Comparison of ENCODE assay signal across 7 mouse cellular contexts in genomic region chr12:69583270-69583629, GRCm38 (mm10). TPM values are rescaled to one million over a fixed set of nuclear protein-coding genes. Genes with fewer than 3 reads are reported as not detected.
DNase-seq lines count a peak whose midpoint lies in the region; ATAC-seq and TF ChIP-seq lines count a peak whose summit lies in the region.

No protein-coding gene starts in this region.

- ATAC-seq in lung, postnatal 0 days, result no peak
- ATAC-seq in limb, embryonic 12.5 days (ENCODE audit: insufficient number of reproducible peaks, insufficient read depth, low FRiP score, low TSS enrichment, low read depth), result peak; percentile 23; the same call in 1 of the 2 replicates
- ATAC-seq in stomach, embryonic 14.5 days (ENCODE audit: insufficient number of reproducible peaks, insufficient read depth, low FRiP score, low read depth), result no peak

- 42% methylated on average over 5 of the region's 5 CpGs for WGBS in lung, postnatal 0 days
- 42% methylated on average over 5 of the region's 5 CpGs for WGBS in forebrain, embryonic 10.5 days
- 56% methylated on average over 5 of the region's 5 CpGs for WGBS in limb, embryonic 12.5 days
- 43% methylated on average over 5 of the region's 5 CpGs for WGBS in stomach, embryonic 14.5 days

- no peaks in the 10 kb centered on the region for H3K4me1 ChIP-seq in lung, postnatal 0 days (ENCODE audit: insufficient read depth, low read depth, low read length)
- H3K4me1 ChIP-seq in forebrain, embryonic 10.5 days, result peaks cover 19% of the 10 kb centered on the region
- peaks cover 20% of the 10 kb centered on the region for H3K4me1 ChIP-seq in limb, embryonic 12.5 days (replicated peaks)
- 0 out of 2 replicates have a peak, but pooled peaks cover 4% of the 10 kb centered on the region for H3K4me1 ChIP-seq in stomach, embryonic 14.5 days (ENCODE audit: control insufficient read depth, insufficient read depth, low read length)

- peak overlapping the region; percentile 88 for H3K4me2 ChIP-seq in lung, postnatal 0 days (replicated peaks; ENCODE audit: low read depth, low read length)
- H3K4me2 ChIP-seq in limb, embryonic 12.5 days, result peak overlapping the region; percentile 71
- H3K4me2 ChIP-seq in stomach, embryonic 14.5 days (replicated peaks; ENCODE audit: low read depth, low read length), result peak overlapping the region; percentile 78

- H3K4me3 ChIP-seq in lung, postnatal 0 days (ENCODE audit: low read depth, low read length), result peak overlapping the region; percentile 78
- peak overlapping the region; percentile 86 for H3K4me3 ChIP-seq in forebrain, embryonic 10.5 days
- peak overlapping the region; percentile 84 for H3K4me3 ChIP-seq in limb, embryonic 12.5 days (replicated peaks)
- H3K4me3 ChIP-seq in stomach, embryonic 14.5 days (ENCODE audit: low read depth, low read length), result peak overlapping the region; percentile 79

- no peak overlapping the region for H3K27ac ChIP-seq in lung, postnatal 0 days (ENCODE audit: low read length)
- peak overlapping the region; percentile 95 for H3K27ac ChIP-seq in forebrain, embryonic 10.5 days
- H3K27ac ChIP-seq in limb, embryonic 12.5 days, result peak overlapping the region; percentile 81
- peak overlapping the region; percentile 77 for H3K27ac ChIP-seq in stomach, embryonic 14.5 days (ENCODE audit: low read length)

- 0 out of 2 replicates have a peak overlapping the region, but pooled peaks have one; percentile 61 for H3K9ac ChIP-seq in lung, postnatal 0 days (replicated peaks; ENCODE audit: low read depth)
- peak overlapping the region; percentile 87 for H3K9ac ChIP-seq in limb, embryonic 12.5 days (replicated peaks)
- peak overlapping the region; percentile 71; the same call in 1 of the 2 replicates for H3K9ac ChIP-seq in stomach, embryonic 14.5 days (replicated peaks; ENCODE audit: low read depth, low read length)

- no peaks in the 10 kb centered on the region for H3K27me3 ChIP-seq in lung, postnatal 0 days (replicated peaks; ENCODE audit: insufficient read depth, low read length)
- no peaks in the 10 kb centered on the region for H3K27me3 ChIP-seq in forebrain, embryonic 10.5 days (ENCODE audit: poor library complexity, severe bottlenecking)
- no peaks in the 10 kb centered on the region for H3K27me3 ChIP-seq in limb, embryonic 12.5 days
- H3K27me3 ChIP-seq in stomach, embryonic 14.5 days (ENCODE audit: control insufficient read depth, insufficient read depth, low read length), result no peaks in the 10 kb centered on the region

- no peaks in the 10 kb centered on the region for H3K9me3 ChIP-seq in lung, postnatal 0 days (ENCODE audit: low read length)
- H3K9me3 ChIP-seq in forebrain, embryonic 10.5 days, result no peaks in the 10 kb centered on the region
- H3K9me3 ChIP-seq in limb, embryonic 12.5 days, result no peaks in the 10 kb centered on the region
- H3K9me3 ChIP-seq in stomach, embryonic 14.5 days (ENCODE audit: control insufficient read depth, low read depth, low read length), result no peaks in the 10 kb centered on the region

- no peak for TF ChIP-seq EP300 in lung, postnatal 0 days (IDR thresholded peaks at IDR 0.05)

- DNase-seq in lung, postnatal 0 days (ENCODE audit: low spot score), result no peak
- DNase-seq in lung, postnatal 4 days, result no peak
- no peak for DNase-seq in forebrain, embryonic 10.5 days (ENCODE audit: extremely low spot score, low spot score)
- no peak for DNase-seq in layer of hippocampus, postnatal 36 days
- DNase-seq in urinary bladder, postnatal 14 days (ENCODE audit: low spot score), result no peak

- no peak for TF ChIP-seq CTCF in lung, postnatal 0 days (IDR thresholded peaks at IDR 0.05)

- peaks cover 14% of the 10 kb centered on the region; the same call in 1 of the 2 replicates for H3K36me3 ChIP-seq in lung, postnatal 0 days (ENCODE audit: insufficient read depth, low read length)
- H3K36me3 ChIP-seq in forebrain, embryonic 10.5 days (replicated peaks), result peaks cover 63% of the 10 kb centered on the region
- H3K36me3 ChIP-seq in limb, embryonic 12.5 days, result peaks cover 58% of the 10 kb centered on the region
- H3K36me3 ChIP-seq in stomach, embryonic 14.5 days (ENCODE audit: control insufficient read depth, insufficient read depth, low read length), result peaks cover 36% of the 10 kb centered on the region

RNA-seq across cellular contexts. Expression of gene Vcpkmt, which starts 0.4 kb away (rescaled TPM):
- polyA plus RNA-seq in lung, postnatal 0 days (2015; fragmentation: Nextera tagmentation; extraction: Ambion mirVana), result 20.6 and 25.6 TPM in 2 replicates
- 30.6 and 32.4 TPM in 2 replicates for polyA plus RNA-seq in forebrain, embryonic 10.5 days (2016; fragmentation: Nextera tagmentation; extraction: Ambion mirVana)
- 32.1 and 38.2 TPM in 2 replicates for polyA plus RNA-seq in limb, embryonic 12.5 days (2016; fragmentation: Nextera tagmentation; extraction: Ambion mirVana)
- polyA plus RNA-seq in stomach, embryonic 14.5 days (2014; fragmentation: Nextera tagmentation; extraction: Ambion mirVana), result 20.7 and 22.6 TPM in 2 replicates
- total RNA-seq in layer of hippocampus, postnatal 36 days (2021), result 10 to 100 TPM; 18.2 to 19.3 TPM
